Mouse (Mus musculus) layer of hippocampus, adult 9-10 months (tissue): ENCODE data around the gene Map3k9.

Experiments
- DNase-seq: peaks from one replicate; pipeline ENCODE4 v3.0.0; 2022; ENCODE audit warnings: low spot score

Map3k9 gene

DNA sequence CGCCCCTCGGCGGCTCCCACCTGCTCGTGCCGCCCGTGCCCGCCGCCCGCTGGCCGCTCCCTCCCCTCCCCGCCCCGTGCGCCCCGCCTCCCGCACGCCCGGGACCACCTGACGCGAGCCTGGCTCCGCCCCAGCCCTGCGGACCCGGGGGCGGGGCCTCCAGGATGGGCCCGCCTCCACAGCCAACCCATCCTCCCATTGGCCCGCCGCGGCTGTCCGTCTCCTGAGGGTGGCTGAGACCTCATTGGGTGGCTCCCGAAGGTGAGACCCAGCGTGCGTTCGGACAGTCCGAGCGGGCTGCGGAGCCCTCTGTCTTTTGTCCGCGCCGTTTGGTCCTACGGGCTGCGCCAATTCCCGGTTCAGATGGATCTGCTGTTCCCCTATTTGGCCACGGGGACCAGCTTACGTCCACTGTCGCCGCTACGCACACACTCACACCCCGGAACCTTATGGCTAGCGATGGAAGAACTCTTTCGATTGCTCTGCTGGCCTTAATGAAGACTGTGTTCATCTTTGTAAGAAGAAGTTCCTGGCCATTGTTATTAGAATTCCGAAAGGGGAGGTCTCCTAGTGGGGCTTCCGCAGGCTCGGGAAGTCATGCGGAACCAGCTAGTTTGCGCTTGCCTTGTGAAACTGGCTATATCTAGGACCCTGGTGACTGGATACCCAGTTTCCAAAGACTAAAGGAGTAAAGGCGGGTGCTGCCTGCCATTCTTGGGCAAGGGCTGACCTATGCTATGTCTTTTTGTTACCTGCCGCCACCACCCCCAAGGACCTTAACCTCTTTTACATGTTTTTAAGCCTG is at the start of gene Map3k9:
Gene Map3k9 (minus strand): TSS at position 71 of the 805 bp plus-strand sequence.
- peak; percentile 73 for DNase-seq

DNA sequence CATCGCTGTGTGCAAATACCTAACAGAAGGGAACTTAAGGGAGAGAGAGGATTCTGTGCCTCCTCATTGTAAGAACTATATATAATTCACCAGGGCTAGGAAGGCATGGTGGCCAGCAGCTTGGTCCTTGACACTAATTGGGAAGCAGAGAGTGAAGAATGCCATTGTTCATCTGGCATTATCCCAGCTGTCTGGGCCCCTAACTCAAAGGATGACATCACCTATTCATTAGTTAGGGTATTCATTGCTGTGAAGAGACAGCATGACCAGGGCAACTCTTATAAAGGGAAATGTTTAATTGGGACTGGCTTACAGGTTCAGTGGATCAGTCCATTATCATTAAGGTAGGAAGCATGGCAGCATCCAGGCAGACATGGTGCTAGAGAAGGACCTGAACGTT is 47.4 kb upstream of the Map3k9 start:
- no peak for DNase-seq

DNA sequence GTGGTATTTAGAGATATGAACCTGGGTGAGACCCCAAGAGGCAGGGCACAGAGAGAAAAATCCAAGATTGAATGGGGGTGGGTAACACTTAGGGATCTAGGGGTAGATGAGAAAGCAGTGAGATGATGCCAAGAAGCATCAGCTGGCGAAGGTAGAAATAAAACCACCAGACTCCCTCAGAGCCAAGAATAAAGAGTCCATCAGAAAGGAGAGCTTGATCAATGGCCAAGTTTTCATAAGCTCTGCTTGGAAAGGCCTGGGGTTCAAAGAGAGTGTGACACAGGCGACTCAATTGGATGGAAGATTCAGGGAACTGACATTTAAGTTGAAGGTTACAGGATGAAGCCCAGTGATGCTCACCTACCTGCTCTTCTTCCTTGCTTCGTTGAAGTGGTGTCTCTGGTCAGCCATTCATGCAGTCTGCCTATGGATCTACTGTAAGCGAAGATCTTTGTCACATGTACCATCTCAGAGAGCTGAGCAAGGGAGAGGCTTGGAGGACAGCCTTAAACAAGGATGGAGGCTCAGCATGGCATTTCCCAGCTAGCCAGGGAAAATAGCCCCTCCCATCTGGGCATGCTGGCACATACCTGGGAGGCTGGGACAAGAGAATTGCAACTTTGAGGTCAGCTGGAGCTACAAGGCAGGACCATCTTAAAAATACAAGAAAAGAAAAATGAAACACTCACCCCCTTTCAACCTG is 42.0 kb upstream of the Map3k9 start:
- DNase-seq = no peak

DNA sequence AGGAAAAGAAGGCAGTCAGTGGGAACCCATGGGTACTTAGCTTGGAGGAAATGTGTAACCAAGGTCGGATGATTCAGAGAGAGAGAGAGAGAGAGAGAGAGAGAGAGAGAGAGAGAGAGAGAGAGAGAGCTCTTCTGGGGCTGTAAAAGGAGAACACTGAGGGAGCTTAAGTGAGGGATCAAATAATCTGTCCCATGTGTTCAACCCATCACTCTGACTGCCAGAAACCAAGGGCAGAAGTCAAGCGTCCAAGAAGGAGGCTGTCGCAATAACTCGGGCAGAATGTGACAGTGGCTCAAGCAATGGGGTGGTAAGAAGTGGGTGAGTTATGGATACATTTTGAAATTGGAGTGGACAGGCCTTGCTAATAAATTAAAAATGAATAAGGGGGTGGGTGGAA is 41.2 kb upstream of the Map3k9 start:
- no peak for DNase-seq

DNA sequence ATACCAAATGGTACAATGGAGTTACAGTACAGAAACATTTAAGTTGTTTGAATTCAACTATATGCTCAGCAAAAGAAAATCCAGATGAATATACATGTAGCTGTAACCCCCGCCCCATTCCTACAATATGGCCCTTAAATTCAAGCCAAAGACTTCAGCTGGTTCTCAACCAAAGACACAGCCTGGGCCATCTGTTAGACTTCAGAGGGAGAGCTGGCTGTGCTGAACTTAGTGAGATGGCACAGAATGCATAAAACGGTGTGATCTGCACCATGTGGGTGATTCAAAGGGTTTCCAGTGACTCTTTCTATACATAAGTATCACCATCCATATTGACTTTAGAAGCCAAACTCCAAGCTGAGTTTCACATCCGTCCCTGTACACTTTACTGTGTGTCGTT is 39.7 kb upstream of the Map3k9 start:
- DNase-seq = no peak

DNA sequence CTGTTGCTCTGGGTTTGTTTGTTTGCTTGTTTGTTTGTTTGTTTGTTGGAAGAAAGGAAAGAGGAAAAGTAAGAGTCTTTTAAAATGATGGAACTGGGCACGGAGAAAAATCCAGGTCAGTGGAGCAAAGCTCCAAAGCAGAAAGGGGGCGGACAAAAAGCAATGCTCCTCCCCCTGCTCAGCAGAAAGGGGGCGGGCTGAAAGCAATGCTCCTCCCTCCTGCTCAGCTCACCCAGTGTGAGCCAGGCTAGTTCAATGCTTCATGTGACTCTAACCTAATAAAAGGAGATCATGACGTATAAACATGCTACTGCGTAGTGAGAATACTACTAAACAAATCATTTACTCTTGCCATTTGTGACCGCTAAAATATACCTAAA is 36.1 kb upstream of the Map3k9 start:
- DNase-seq = no peak

DNA sequence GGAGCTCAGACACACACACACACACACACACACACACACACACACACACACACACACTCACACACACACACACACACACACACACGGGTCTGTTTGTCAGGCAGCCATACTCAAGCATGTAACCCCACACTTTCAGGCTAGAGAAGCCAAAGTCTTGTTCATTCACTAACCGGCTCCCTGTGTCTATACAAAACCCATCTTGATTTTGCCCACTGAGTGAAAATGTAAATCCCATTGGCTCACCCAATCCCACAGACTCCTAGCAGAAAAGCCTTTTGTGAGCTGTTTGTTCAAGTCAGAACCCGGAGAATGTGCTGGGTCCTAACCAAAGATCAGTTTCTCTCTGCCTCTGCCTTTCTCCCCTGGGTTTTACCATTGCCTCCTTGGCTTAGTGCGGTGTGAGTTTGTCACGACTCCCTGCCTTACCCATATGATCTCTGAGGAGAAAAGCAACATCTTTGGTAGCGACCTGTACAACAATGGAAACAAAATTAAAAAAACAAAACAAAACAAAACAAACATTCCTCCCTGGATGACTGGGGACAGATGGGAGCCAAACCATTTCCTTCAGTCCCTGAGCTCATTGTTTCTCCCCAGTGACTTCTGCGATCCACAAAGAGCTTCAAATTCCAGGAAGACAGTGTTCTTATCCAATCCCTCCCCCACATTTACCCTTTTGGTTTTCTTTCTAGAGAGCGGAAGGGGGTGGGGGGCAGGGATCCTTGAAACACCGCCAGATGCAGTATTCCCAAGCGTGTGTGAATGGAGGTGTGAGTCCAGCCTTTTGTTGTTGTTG is 35.6 kb upstream of the Map3k9 start:
- DNase-seq = no peak

DNA sequence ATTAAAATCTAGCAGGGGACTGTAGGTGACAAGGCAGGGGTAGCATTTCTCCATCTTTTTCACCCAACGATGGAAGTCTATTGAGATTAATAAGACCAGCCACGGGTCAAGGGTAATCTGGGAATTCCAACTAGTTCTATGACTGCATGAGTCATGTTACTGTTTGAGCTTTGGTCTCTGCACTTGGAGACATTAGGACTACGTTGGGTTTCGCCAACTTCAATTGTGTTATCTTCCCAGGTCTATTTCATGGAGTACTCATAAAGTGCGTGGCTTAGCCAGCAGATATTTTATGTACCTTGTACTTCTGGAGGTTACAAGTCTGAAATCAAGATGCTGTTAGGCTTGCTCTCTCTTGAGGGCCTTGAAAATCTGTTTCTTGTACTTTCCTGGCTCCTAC is 33.8 kb upstream of the Map3k9 start:
- no peak for DNase-seq

DNA sequence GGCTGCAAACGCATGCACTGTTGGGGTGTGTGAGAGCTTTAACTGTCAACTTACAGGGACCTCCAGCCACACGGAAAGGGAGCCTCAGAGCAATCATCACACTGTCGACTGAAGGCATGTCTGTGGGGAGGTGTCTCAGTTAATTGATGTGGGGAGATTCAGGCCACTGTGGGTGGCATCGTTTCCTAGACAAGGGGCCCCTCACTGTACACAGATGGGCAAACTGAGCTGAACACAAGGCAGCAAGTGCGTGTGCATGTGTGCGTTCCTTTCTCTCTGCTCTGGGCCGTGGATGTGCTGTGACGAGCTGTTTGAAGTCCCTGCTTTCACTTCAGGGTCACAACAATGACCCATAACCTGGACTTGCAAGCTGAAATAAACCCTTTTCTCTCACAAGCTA is 29.4 kb upstream of the Map3k9 start:
- no peak for DNase-seq

DNA sequence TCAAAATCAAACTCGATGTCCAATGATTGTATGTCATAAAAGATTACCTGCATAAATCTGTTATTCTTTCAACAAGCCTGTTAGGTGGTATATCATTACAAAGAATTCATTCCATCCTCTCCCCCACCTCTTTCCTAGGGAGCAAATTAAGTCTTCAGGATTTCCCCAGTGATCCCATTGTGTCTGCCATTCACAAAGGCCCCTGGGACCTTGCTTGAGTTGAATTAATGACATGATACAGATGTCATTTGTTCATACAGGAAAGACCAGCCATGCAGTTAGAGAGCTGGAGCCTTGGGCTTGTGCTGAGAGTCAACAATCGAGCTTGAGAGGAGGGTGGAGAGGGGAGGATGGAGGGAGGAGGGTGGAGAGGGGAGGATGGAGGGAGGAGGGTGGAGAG is 27.6 kb upstream of the Map3k9 start:
- DNase-seq = no peak

DNA sequence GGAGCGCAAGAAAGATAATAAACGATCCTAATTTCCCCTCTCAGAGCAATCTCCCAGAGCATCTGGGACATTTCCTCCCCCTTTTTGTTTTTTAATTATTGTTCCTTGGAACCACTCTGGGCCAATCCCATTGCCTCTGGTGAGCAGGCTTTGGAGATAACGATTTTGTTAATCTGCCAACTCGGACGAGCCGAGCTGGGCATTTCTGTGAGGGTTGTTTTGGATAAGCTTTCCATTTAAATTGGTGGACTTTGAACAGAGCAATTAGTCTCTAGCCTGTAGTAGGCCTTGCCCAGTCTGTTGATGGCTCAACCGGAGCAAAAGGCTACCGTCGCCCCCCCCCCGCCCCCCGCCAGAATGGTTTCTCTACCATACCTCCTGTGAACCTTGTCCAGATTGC is 27.0 kb upstream of the Map3k9 start:
- DNase-seq = no peak

DNA sequence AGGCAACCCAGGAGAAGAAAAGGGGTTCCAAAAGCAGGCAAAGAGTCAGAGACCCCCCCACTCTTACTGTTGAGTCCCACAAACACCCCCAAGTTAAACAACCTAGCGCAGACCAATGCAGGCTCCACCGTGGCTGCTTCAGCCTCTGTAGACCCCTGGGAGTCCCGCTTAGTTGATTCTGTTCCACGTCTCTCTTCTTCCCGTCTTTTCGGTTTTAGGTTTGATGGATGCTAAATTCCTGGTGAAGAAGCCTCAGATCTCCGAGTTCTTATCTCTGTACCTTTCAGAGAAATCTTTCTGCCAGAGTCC is 26.5 kb upstream of the Map3k9 start:
- DNase-seq = no peak

DNA sequence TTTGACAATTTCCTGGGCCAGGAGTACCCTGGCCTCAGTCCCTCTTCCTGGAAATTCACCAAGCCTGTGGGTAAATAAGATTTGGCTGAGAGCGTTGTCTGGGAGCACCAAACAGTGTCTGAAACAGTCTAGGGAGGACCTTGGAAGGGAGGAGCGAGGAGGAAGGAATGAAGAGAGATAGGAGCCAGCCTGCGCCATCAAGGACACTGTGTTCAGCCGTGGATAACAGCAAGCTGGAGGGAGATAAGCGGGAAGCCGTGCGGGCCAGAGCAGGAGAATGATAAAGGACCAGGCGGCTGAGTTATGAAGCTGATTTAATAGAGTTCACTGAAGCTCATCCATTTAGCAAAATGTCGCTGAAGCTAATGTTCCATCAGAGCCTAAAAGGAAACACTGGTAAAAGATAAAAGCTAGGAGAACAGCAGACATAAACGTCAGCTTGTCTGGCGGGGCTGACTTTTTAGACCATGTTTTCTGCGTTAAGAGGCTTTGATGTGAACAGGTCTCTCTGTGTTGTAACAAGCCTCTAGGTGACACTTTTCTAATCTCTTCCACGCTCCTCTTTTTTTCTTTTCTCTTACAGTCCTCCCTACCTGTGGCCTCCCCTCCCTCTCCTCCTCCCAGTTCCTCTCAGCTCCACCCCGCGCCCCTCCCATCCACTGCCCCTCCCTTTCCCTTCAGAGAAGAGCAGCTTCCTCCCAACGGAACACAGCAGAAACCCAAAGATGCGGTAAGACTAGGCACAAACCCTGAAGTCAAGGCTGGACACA is 26.0 kb upstream of the Map3k9 start:
- no peak for DNase-seq

DNA sequence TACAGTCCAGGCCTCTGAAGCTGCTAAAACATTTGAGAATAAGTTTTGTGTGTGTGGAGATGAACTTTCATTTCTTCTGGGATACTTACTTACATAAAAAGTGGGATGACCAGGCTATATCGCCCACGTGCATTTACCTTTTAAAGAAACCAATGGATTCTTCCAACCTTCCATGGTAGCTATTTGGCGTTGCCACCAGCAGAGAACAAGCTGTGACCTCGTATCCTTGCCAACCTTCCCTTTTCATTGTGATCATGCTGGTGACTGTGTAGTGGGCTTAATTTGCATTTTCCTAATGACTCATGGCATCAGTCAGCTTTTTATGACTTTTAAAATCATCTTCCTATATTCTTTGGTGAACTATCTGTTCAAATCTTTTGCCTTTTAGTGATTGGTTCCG is 25.1 kb upstream of the Map3k9 start:
- DNase-seq = no peak

DNA sequence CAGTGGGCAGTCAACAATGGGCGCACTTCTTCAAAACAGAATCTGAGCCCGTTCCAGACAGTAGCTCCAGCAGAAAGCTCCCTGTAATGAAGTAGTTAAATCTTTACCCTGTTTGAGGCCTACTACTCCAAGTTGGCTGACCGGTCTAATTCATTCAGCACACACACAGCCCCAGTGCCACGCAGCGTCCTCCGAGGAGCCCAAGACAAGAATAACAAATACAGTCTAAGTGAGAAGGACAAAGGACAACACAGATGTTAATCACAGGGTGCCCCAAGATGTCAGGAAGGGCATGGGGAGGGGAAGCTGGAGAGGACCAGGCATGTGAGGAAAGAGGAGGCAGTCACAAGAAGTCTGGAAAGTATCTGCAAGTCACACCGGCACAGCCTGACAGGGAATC is 22.8 kb upstream of the Map3k9 start:
- no peak for DNase-seq

DNA sequence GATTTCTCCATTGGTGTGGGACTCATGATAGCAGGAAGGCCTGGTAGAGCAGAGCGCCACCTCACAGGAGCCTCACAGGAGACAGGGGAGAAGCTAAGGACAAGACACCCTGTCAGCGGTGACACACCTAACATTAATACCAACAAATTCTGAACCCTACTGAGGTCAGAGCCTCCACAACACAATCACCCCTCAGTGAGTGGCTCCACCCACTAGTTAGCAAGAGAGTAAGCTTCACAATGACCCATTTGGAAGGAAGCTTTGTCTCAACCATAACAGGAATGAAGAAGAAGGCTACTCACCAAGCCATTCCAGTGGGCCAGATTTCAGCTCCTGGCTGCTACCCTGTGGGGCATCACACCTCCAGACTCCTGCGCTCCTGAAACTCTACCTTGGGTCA is 22.0 kb upstream of the Map3k9 start:
- DNase-seq = no peak

DNA sequence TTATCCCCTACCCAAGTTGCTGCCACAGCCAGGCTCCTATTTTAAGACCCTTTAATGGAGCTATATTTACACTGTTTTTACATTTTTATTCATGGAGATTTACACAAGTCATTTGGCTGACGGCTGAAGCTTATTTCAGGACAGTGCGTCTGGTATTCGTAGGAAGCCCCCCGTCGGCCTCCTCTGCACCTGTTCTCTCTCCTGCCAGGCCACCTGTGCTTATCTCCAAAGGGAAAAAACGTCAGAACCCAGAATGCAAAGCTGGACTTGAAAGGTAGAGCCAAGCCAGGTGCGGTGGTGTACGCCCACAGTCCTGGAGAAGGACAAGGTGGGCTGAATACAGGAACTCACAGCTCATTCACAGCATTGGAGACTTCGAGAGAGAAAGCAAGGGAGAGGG is 20.2 kb upstream of the Map3k9 start:
- DNase-seq = no peak

DNA sequence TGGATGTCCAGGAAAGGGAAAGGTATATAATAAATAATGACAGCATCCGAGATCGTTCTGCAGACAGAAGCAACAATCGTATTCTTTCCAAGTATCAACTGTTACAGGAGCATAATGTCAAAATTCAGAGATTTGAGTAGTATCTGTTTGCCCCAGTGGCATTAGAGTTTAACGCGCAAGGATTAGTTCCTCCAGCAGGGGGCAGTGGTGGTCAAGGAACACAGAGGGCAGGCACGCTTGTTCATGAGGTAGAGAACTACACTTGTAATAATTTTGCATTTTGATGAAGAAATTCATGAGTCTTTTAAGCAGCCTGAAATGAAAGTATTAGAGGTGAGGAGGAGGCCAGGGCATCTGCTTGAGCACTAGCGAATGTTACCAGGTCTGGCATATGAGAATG is 15.6 kb upstream of the Map3k9 start:
- DNase-seq = peak; percentile 78

DNA sequence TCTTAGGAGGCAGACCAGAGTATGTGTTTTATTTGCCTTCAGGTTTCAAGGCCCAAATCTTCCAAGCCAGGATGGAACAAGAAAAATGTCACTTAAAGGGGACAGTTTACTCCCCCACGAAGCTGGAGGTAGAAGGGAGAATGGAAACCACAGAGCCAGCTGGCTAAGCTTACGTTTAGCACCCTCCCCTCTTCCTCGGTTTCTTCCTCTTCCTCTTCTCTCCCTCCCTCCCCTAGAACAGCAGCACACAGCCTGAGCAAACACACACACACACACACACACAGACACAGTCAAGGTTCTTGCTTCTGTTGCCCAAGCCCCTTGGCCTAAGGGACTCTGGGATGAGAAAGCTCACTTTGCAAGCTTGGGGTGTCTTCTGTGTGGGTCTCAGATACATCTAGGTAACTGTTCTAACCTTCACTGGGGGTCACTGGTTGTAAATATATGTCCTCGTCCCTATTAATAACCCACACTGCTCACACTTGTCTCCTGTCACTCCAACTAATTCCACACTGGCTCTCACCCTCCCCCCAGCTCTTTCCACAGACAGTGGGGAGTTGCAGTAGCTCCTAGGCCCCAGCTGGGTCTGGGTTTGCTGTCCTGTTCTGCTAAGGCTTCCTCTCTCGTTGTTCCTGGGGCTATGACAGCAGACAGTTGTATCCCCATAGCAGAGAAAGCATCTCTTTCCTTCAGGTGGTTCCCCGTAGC is 11.7 kb upstream of the Map3k9 start:
- no peak for DNase-seq

DNA sequence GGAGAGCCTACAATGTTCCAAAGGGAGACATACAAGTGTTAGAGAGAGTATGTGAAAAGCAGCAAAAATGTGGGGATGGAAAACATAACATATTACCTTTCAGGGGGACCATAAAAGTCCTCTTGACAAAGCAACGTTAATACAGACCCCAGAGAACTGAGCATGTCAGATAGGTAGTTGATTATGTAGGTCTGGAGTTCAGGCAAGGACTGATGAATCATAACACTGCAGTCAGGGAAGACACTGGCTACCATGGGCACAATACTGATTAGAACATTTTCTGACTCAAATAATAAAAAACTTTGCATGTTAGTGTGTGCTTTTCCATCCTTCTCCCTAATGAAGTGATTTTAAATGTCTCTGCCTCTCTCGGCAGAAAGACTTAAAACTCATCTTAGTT is 8.5 kb upstream of the Map3k9 start:
- no peak for DNase-seq

DNA sequence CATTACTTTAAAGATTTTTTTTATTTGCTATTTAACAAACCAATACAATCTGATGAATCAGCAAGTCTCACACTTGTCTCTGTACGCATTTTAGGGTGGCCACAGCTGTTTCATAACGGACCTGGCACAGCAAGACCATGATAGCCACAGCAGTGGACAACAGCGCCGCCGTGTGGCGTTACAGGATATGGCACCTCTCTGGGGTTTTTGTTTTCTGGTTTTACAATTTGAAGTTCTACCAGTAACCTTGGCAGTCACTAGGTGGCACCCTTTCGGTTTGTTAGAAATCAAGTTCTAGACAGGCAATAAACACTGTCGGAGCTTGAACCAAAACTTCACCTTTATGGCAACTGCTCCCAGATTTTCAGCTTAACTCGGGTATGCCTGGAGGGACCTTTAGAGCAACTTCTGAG is 7.7 kb upstream of the Map3k9 start:
- peak; percentile 98 for DNase-seq

DNA sequence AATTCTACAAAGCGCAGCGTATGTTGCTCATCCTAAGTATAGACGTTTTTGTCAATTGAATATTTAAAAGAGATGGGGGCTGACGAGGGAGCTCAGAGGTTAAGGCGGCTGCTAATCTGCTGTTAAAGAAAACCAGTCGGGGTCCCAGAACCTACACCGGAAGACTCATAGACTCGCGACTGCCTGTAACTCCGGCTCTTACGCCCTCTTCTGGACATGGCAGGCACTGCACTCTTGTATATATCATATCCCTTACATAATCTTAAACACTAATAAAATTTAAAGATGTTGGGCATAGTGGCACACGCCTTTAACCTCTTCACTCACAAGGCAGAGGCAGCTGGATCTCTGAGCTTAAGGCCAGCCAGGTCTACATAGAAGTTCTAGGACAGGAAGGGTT is 6.3 kb upstream of the Map3k9 start:
- no peak for DNase-seq
